Mouse (Mus musculus) liver, embryonic 14.5 days (tissue): ENCODE measurements at regions not wholly inside any gene's neighbourhood (a gene's known extent, or its start where the extent isn't known, plus 50 kb on each side); places are given as distances from the start of the nearest gene placed in this dataset.

Experiments used
- ATAC-seq: fragments of 200-750 bp; cut with Nextera tagmentation; 2 replicates; pipeline ENCODE4 v1.8.0; 2017; ENCODE audit warnings: moderate number of reproducible peaks, mild to moderate bottlenecking, moderate library complexity; ENCODE audit not compliant: insufficient read depth
- DNase-seq, 3 experiments: peaks; one replicate each; pipeline ENCODE4 v3.0.0-alpha.2; 2012 to 2013; ENCODE audit warnings: low read depth in 3 of 3, low spot score in 3 of 3
- H3K27ac ChIP-seq: fragments of 300-500 bp; sonication (generic); 2 replicates; pipeline ENCODE4 v1.5.1; 2014; ENCODE audit warnings: moderate library complexity, mild to moderate bottlenecking, control low read depth, inconsistent platforms
- H3K27me3 ChIP-seq: fragments of 300-500 bp; sonication (generic); 2 replicates; pipeline ENCODE4 v1.6.1; 2014; ENCODE audit warnings: mild to moderate bottlenecking, low read length, moderate library complexity; ENCODE audit not compliant: control insufficient read depth, insufficient read depth
- H3K36me3 ChIP-seq: fragments of 300-500 bp; sonication (generic); replicated peaks from 2 replicates; pipeline ENCODE4 v1.6.1; 2014; ENCODE audit warnings: low read depth; ENCODE audit not compliant: control insufficient read depth, insufficient read depth
- H3K4me1 ChIP-seq, 2 experiments: fragments of 200-500 bp in 1 of 2; fragments of 300-500 bp in 1 of 2; sonication (generic) in 1 of 2; replicated peaks; 2 replicates each; pipeline ENCODE4 v1.6.1; 2012 to 2014; ENCODE audit warnings: antibody characterized with exemption in 1 of 2, inconsistent platforms in 1 of 2, low read length in 1 of 2; ENCODE audit not compliant: control insufficient read depth in 2 of 2, insufficient read depth in 2 of 2
- H3K4me2 ChIP-seq: fragments of 300-500 bp; sonication (generic); 2 replicates; pipeline ENCODE4 v1.6.1; 2014; ENCODE audit warnings: low read depth, mild to moderate bottlenecking, control low read depth, moderate library complexity
- H3K4me3 ChIP-seq, 2 experiments: fragments of 200-500 bp in 1 of 2; fragments of 300-500 bp in 1 of 2; sonication (generic) in 1 of 2; 2 replicates each; pipeline ENCODE4 v1.5.1; 2012 to 2014; ENCODE audit warnings: low read depth in 2 of 2, low read length in 2 of 2, mild to moderate bottlenecking in 2 of 2, control low read depth in 1 of 2, inconsistent platforms in 1 of 2, moderate library complexity in 1 of 2; ENCODE audit not compliant: insufficient read depth in 1 of 2
- H3K9ac ChIP-seq: fragments of 300-500 bp; sonication (generic); replicated peaks from 2 replicates; pipeline ENCODE4 v1.6.1; 2014; ENCODE audit warnings: mild to moderate bottlenecking, control low read depth, moderate library complexity
- H3K9me3 ChIP-seq: fragments of 300-500 bp; sonication (generic); 2 replicates; pipeline ENCODE4 v1.6.1; 2016; ENCODE audit warnings: low read length, mixed read lengths; ENCODE audit not compliant: control insufficient read depth
- CTCF ChIP-seq: IDR thresholded peaks from 2 replicates; pipeline ENCODE4 v1.5.1; 2016; ENCODE audit warnings: antibody characterized with exemption, low read depth, control low read depth
- EP300 ChIP-seq: IDR thresholded peaks from 2 replicates; pipeline ENCODE4 v1.6.1; 2016; ENCODE audit warnings: antibody characterized with exemption, low read depth
- WGBS: fragments of 180-500 bp; shearing (Covaris S2); extraction: QIAGEN DNeasy Blood & Tissue Kit; methylation state at CpG from one replicate; pipeline ENCODE4 v1.1.7; 2014; ENCODE audit not compliant: insufficient replicate concordance; 5-methylcytosine and 5-hydroxymethylcytosine counted together

- Histone ChIP-seq H3K9ac (no peak overlapping the region), H3K4me3 (no peak overlapping the region), H3K4me1 (no peaks in the 10 kb centered on the region), H3K27me3 (no peaks in the 10 kb centered on the region), H3K4me2 (no peak overlapping the region), H3K9me3 (no peaks in the 10 kb centered on the region), H3K36me3 (no peaks in the 10 kb centered on the region), H3K27ac (no peak overlapping the region)
- ATAC-seq (no peak), DNase-seq (no peak)
- WGBS: 66% methylated on average over 8 of the region's 8 CpGs
- TF ChIP-seq EP300 (no peak), CTCF (no peak)
Measured at GRCm38 (mm10) chr10:123842141-123842540, 578.3 kb downstream of the Fam19a2 start.

- no peaks in the 10 kb centered on the region for H3K27me3 ChIP-seq
- H3K4me3 ChIP-seq: no peak overlapping the region
- DNase-seq (no peak), ATAC-seq (no peak)
- H3K27ac ChIP-seq: no peak overlapping the region
- H3K9ac ChIP-seq: no peak overlapping the region
- no peak overlapping the region for H3K4me2 ChIP-seq
- 60% methylated on average over 4 of the region's 4 CpGs for WGBS
- H3K36me3 ChIP-seq: no peaks in the 10 kb centered on the region
- no peak for TF ChIP-seq EP300
- TF ChIP-seq CTCF: no peak
- H3K4me1 ChIP-seq: no peaks in the 10 kb centered on the region
- H3K9me3 ChIP-seq: no peaks in the 10 kb centered on the region
Measured at GRCm38 (mm10) chr10:123843604-123844003, 579.8 kb downstream of the Fam19a2 start.

GRCm38 (mm10) chr10:123846631-123847030 is 582.8 kb downstream of the Fam19a2 start:
- H3K27me3 ChIP-seq: no peaks in the 10 kb centered on the region
- no peaks in the 10 kb centered on the region for H3K36me3 ChIP-seq
- no peak overlapping the region for H3K4me2 ChIP-seq
- peak; percentile 2 to 7 (median 7) for DNase-seq
- no peak for TF ChIP-seq EP300
- no peak for TF ChIP-seq CTCF
- H3K4me3 ChIP-seq: no peak overlapping the region
- no peak overlapping the region for H3K27ac ChIP-seq
- no peaks in the 10 kb centered on the region for H3K9me3 ChIP-seq
- no peak overlapping the region for H3K9ac ChIP-seq
- no peaks in the 10 kb centered on the region for H3K4me1 ChIP-seq
- WGBS: 60% methylated on average over 8 of the region's 8 CpGs
- ATAC-seq: peak; percentile 43; the same call in 1 of the 2 replicates

GRCm38 (mm10) chr10:123848564-123848963 is 584.8 kb downstream of the Fam19a2 start:
- H3K36me3 ChIP-seq: no peaks in the 10 kb centered on the region
- WGBS: 62% methylated on average over 1 of the region's 1 CpGs
- no peaks in the 10 kb centered on the region for H3K27me3 ChIP-seq
- ATAC-seq: peak; percentile 45; the same call in 1 of the 2 replicates
- H3K9ac ChIP-seq: no peak overlapping the region
- H3K27ac ChIP-seq: no peak overlapping the region
- no peaks in the 10 kb centered on the region for H3K9me3 ChIP-seq
- H3K4me3 ChIP-seq: no peak overlapping the region
- H3K4me2 ChIP-seq: no peak overlapping the region
- H3K4me1 ChIP-seq: no peaks in the 10 kb centered on the region
- TF ChIP-seq CTCF (no peak), EP300 (no peak)
- DNase-seq: no peak

GRCm38 (mm10) chr10:123875459-123875858 is 611.7 kb downstream of the Fam19a2 start:
- 58% methylated on average over 3 of the region's 3 CpGs for WGBS
- Histone ChIP-seq H3K27me3 (no peaks in the 10 kb centered on the region), H3K4me3 (no peak overlapping the region)

More at GRCm38 (mm10) chr10:123875459-123875858, 611.7 kb downstream of the Fam19a2 start:
- Histone ChIP-seq H3K36me3 (no peaks in the 10 kb centered on the region), H3K27ac (no peak overlapping the region), H3K4me2 (no peak overlapping the region), H3K4me1 (no peaks in the 10 kb centered on the region), H3K9ac (no peak overlapping the region), H3K9me3 (no peaks in the 10 kb centered on the region)
- no peak for DNase-seq
- no peak for ATAC-seq
- TF ChIP-seq EP300 (no peak), CTCF (no peak)
